Mouse (Mus musculus): ENCODE results near the gene Usp4. TPM values are rescaled to one million over a fixed set of nuclear protein-coding genes. Genes with fewer than 3 reads are reported as not detected.

Usp4 gene
- 37.5 and 44.5 TPM in 2 replicates for polyA plus RNA-seq (2021; fragmentation: Nextera tagmentation)
- long read RNA-seq, experiment 1, transcript Usp4-201 (22 exons, 3,662 nt), result major isoform, 270 of 375 reads
- long read RNA-seq, experiment 1, partial matches to known transcripts, result 32 of 375 reads
- long read RNA-seq, experiment 1, other reads (novel, unspliced or antisense), result 67 of 375 reads
- long read RNA-seq, experiment 2, transcript Usp4-201 (22 exons, 3,662 nt), result major isoform, 28 of 54 reads
- long read RNA-seq, experiment 2, partial matches to known transcripts, result 10 of 54 reads
- long read RNA-seq, experiment 2, other reads (novel, unspliced or antisense), result 12 of 54 reads

GRCm38 (mm10) chr9:108347540-108348289, at the start of gene Usp4:
Usp4 (plus strand) TSS chr9:108347853.

GRCm38 (mm10) chr9:108305629-108306520, 41.8 kb upstream of the Usp4 start, which contains the start of the genes Rhoa and Tcta:
Rhoa (plus strand) TSS chr9:108306129.
Tcta (minus strand) TSS chr9:108306160.

GRCm38 (mm10) chr9:108338886-108339781, 8.5 kb upstream of the Usp4 start, which contains the start of gene Gpx1:
Gpx1 (plus strand) TSS chr9:108338903.

GRCm38 (mm10) chr9:108392676-108393075, 45.0 kb downstream of the Usp4 start, which contains the start of gene 1700102P08Rik:
1700102P08Rik (plus strand) TSS chr9:108392805.

GRCm38 (mm10) chr9:108428384-108428783, 80.7 kb downstream of the Usp4 start, which contains the start of gene Ccdc36:
Ccdc36 (minus strand) TSS chr9:108428484.

GRCm38 (mm10) chr9:108436182-108436581, 88.5 kb downstream of the Usp4 start, which contains the start of gene BC048562:
BC048562 (plus strand) TSS chr9:108436482.

Other genes with a start within 250 kb of the Usp4 start
- gene Bsn, start 157.5 kb upstream of the Usp4 start, polyA plus RNA-seq (2021; fragmentation: Nextera tagmentation), result 19.1 and 28.0 TPM in 2 replicates
- gene Dag1, start 83.9 kb upstream of the Usp4 start, polyA plus RNA-seq (2021; fragmentation: Nextera tagmentation), result 29.7 and 39.5 TPM in 2 replicates
- 108 and 150 TPM in 2 replicates for gene Nicn1, start 57.4 kb upstream of the Usp4 start, polyA plus RNA-seq (2021; fragmentation: Nextera tagmentation)
- 40.1 and 51.1 TPM in 2 replicates for gene Amt, start 51.0 kb upstream of the Usp4 start, polyA plus RNA-seq (2021; fragmentation: Nextera tagmentation)
- 152 and 166 TPM in 2 replicates for gene Rhoa, start 41.7 kb upstream of the Usp4 start, polyA plus RNA-seq (2021; fragmentation: Nextera tagmentation)
- 48.4 and 51.8 TPM in 2 replicates for gene Tcta, start 41.7 kb upstream of the Usp4 start, polyA plus RNA-seq (2021; fragmentation: Nextera tagmentation)
- gene Gpx1, start 8.9 kb upstream of the Usp4 start, polyA plus RNA-seq (2021; fragmentation: Nextera tagmentation), result 175 and 176 TPM in 2 replicates
- 0.23 and 0.31 TPM in 2 replicates for gene 1700102P08Rik, start 45.0 kb downstream of the Usp4 start, polyA plus RNA-seq (2021; fragmentation: Nextera tagmentation)
- gene Ccdc36, start 80.6 kb downstream of the Usp4 start, polyA plus RNA-seq (2021; fragmentation: Nextera tagmentation), result 0.20 TPM in 2 replicates
- not detected in 2 replicates for gene BC048562, start 88.6 kb downstream of the Usp4 start, polyA plus RNA-seq (2021; fragmentation: Nextera tagmentation)
- gene Ccdc71, start 112.7 kb downstream of the Usp4 start, polyA plus RNA-seq (2021; fragmentation: Nextera tagmentation), result 20.5 and 20.9 TPM in 2 replicates
- 17.6 and 22.8 TPM in 2 replicates for gene Klhdc8b, start 113.7 kb downstream of the Usp4 start, polyA plus RNA-seq (2021; fragmentation: Nextera tagmentation)
- gene Lamb2, start 131.9 kb downstream of the Usp4 start, polyA plus RNA-seq (2021; fragmentation: Nextera tagmentation), result 3.7 and 4.3 TPM in 2 replicates
- gene Usp19, start 142.7 kb downstream of the Usp4 start, polyA plus RNA-seq (2021; fragmentation: Nextera tagmentation), result 12.0 and 22.8 TPM in 2 replicates
- 48.3 and 58.7 TPM in 2 replicates for gene Qars, start 159.9 kb downstream of the Usp4 start, polyA plus RNA-seq (2021; fragmentation: Nextera tagmentation)
- gene Qrich1, start 169.0 kb downstream of the Usp4 start, polyA plus RNA-seq (2021; fragmentation: Nextera tagmentation), result 60.6 and 69.0 TPM in 2 replicates
- gene Impdh2, start 212.4 kb downstream of the Usp4 start, polyA plus RNA-seq (2021; fragmentation: Nextera tagmentation), result 54.1 and 56.5 TPM in 2 replicates
- 130 and 156 TPM in 2 replicates for gene Ndufaf3, start 219.6 kb downstream of the Usp4 start, polyA plus RNA-seq (2021; fragmentation: Nextera tagmentation)
- gene Dalrd3, start 222.0 kb downstream of the Usp4 start, polyA plus RNA-seq (2021; fragmentation: Nextera tagmentation), result 79.3 and 89.5 TPM in 2 replicates
- 34.9 and 43.3 TPM in 2 replicates for gene Wdr6, start 230.9 kb downstream of the Usp4 start, polyA plus RNA-seq (2021; fragmentation: Nextera tagmentation)
- gene P4htm, start 249.8 kb downstream of the Usp4 start, polyA plus RNA-seq (2021; fragmentation: Nextera tagmentation), result 125 and 139 TPM in 2 replicates

Measured in left cerebral cortex, adult 6 months (tissue).